In the genomic region with DNA sequence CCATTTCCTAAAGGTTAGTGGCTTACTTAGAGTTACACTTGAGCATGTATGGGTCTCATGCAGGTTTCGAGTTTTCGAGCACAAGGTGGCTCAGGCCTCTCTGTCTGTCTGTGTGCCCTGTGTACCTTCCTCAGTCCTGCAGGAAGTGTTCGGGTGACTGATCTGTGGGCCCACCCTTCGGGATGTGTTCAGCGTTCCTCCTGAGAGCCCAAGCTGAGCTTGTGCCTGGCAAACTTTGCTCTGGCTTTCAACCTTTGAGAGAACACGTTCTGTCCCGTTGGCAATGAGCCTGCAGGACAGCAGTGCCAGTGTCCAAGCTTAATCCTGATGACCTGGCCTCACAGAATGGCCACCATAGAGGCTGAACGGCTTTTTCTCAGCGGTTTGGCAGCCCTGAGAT, we compare ENCODE assay signal across 16 mouse cellular contexts. TPM values are rescaled to one million over a fixed set of nuclear protein-coding genes. Genes with fewer than 3 reads are reported as not detected.
A peak's percentile ranks its signal among the peaks of the same experiment; 100 is the strongest.
DNase-seq lines count a peak whose midpoint lies in the region; ATAC-seq lines count a peak whose summit lies in the region.
"Had no signal": no experiment of that assay in that cellular context is flagged by ENCODE, and none has a peak within 500 bp of the region (broad histone marks: within the 10 kb centered on the region; RNA-seq: fewer than 3 reads in every experiment).

No protein-coding gene starts in this region.

- no peaks in the 10 kb centered on the region for H3K9me3 ChIP-seq in hindbrain, embryonic 13.5 days
- H3K9me3 ChIP-seq in hindbrain, embryonic 12.5 days (replicated peaks), result no peaks in the 10 kb centered on the region
- H3K9me3 ChIP-seq: heart, embryonic 15.5 days had no signal

- H3K4me3 ChIP-seq in hindbrain, embryonic 13.5 days, result no peak overlapping the region
- H3K4me3 ChIP-seq in hindbrain, embryonic 12.5 days, result no peak overlapping the region
- H3K4me3 ChIP-seq: erythroblast, embryonic 14.5 days; heart, embryonic 15.5 days; myocyte had no signal

- 0 out of 2 replicates have a peak overlapping the region, but pooled peaks have one; percentile 18 for H3K27ac ChIP-seq in hindbrain, embryonic 13.5 days
- no peak overlapping the region for H3K27ac ChIP-seq in hindbrain, embryonic 12.5 days
- H3K27ac ChIP-seq: heart, embryonic 15.5 days; stomach, postnatal 0 days had no signal

- peak; percentile 54 for DNase-seq in cerebellum, adult 11 months
- DNase-seq in cerebellum, postnatal 10 days, result no peak
- peak; percentile 65 for DNase-seq in brain, adult 2 months (ENCODE audit: low read depth, low spot score)
- peak; percentile 87 to 88 for DNase-seq in kidney, postnatal 36 days
- DNase-seq in right cerebral cortex, postnatal 10 days (ENCODE audit: low spot score in 2 of 2), result no peak
- no peak for DNase-seq in adrenal gland, adult 8-10 months
- DNase-seq: adrenal gland, postnatal 14 days; right cerebral cortex, adult 18-20 months had no signal

- peaks cover 26% of the 10 kb centered on the region for H3K4me1 ChIP-seq in hindbrain, embryonic 13.5 days (replicated peaks)
- peaks cover 25% of the 10 kb centered on the region for H3K4me1 ChIP-seq in hindbrain, embryonic 12.5 days
- H3K4me1 ChIP-seq: heart, embryonic 15.5 days had no signal

- H3K36me3 ChIP-seq in hindbrain, embryonic 13.5 days, result no peaks in the 10 kb centered on the region
- H3K36me3 ChIP-seq in hindbrain, embryonic 12.5 days, result no peaks in the 10 kb centered on the region
- H3K36me3 ChIP-seq: heart, embryonic 15.5 days had no signal

- H3K4me2 ChIP-seq in hindbrain, embryonic 13.5 days, result no peak overlapping the region
- no peak overlapping the region for H3K4me2 ChIP-seq in hindbrain, embryonic 12.5 days (replicated peaks)
- H3K4me2 ChIP-seq: heart, embryonic 15.5 days had no signal

- ATAC-seq in hindbrain, embryonic 13.5 days (ENCODE audit: low FRiP score), result no peak
- ATAC-seq in hindbrain, embryonic 12.5 days (ENCODE audit: low FRiP score), result no peak
- ATAC-seq: intestine, postnatal 0 days had no signal

- WGBS in hindbrain, embryonic 13.5 days, result 80% methylated on average over 9 of the region's 9 CpGs
- 76% methylated on average over 9 of the region's 9 CpGs for WGBS in hindbrain, embryonic 12.5 days

- 0 out of 2 replicates have a peak, but pooled peaks cover 2% of the 10 kb centered on the region for H3K27me3 ChIP-seq in hindbrain, embryonic 13.5 days
- H3K27me3 ChIP-seq in hindbrain, embryonic 12.5 days, result peaks cover 9% of the 10 kb centered on the region; the same call in 1 of the 2 replicates

- H3K9ac ChIP-seq in hindbrain, embryonic 13.5 days, result no peak overlapping the region
- H3K9ac ChIP-seq in hindbrain, embryonic 12.5 days, result no peak overlapping the region
- H3K9ac ChIP-seq: heart, embryonic 15.5 days had no signal

RNA-seq across cellular contexts. Expression of gene Cdh15, which starts 22.8 kb away (rescaled TPM):
- polyA plus RNA-seq in hindbrain, embryonic 13.5 days (2015; fragmentation: Nextera tagmentation; extraction: Ambion mirVana), result 1.5 and 1.8 TPM in 2 replicates
- polyA plus RNA-seq in hindbrain, embryonic 12.5 days (2016; fragmentation: Nextera tagmentation; extraction: Ambion mirVana), result 1.9 and 6.1 TPM in 2 replicates
- 1 to 10 TPM in 3 of 4 experiments, under 1 TPM in 1; 0.55 to 1.2 (median 1.2) TPM for total RNA-seq in adrenal gland, adult 8-10 months (2022)
- total RNA-seq: granulocyte monocyte progenitor cell, adult 5-6 weeks had no signal
- polyA plus RNA-seq: erythroblast, embryonic 14.5 days had no signal

RNA-seq across cellular contexts. Expression of gene Acsf3, which starts 49.7 kb away (rescaled TPM):
- polyA plus RNA-seq in hindbrain, embryonic 13.5 days (2015; fragmentation: Nextera tagmentation; extraction: Ambion mirVana), result 16.2 and 17.4 TPM in 2 replicates
- polyA plus RNA-seq in hindbrain, embryonic 12.5 days (2016; fragmentation: Nextera tagmentation; extraction: Ambion mirVana), result 15.1 and 17.6 TPM in 2 replicates
- total RNA-seq in adrenal gland, adult 8-10 months (2022), result 10 to 100 TPM; 38.4 to 44.5 (median 41.2) TPM

Comparison
In these comparisons a context has a peak if more than half of its experiments do, and no peak if none do; other contexts are left out.
1. DNase-seq: peak in cerebellum, adult 11 months (single experiment), brain, adult 2 months (single experiment) and kidney, postnatal 36 days (2 of 2); none in cerebellum, postnatal 10 days (0 of 2), right cerebral cortex, postnatal 10 days (0 of 2) and adrenal gland, adult 8-10 months (single experiment).